Mouse (Mus musculus): ENCODE results near the gene Top1.
"Not testable (repeated sequence)": the region's sequence is repeated elsewhere in the genome, so short reads cannot be mapped to it uniquely, and the experiment has no call there.

The Top1 gene

DNA sequence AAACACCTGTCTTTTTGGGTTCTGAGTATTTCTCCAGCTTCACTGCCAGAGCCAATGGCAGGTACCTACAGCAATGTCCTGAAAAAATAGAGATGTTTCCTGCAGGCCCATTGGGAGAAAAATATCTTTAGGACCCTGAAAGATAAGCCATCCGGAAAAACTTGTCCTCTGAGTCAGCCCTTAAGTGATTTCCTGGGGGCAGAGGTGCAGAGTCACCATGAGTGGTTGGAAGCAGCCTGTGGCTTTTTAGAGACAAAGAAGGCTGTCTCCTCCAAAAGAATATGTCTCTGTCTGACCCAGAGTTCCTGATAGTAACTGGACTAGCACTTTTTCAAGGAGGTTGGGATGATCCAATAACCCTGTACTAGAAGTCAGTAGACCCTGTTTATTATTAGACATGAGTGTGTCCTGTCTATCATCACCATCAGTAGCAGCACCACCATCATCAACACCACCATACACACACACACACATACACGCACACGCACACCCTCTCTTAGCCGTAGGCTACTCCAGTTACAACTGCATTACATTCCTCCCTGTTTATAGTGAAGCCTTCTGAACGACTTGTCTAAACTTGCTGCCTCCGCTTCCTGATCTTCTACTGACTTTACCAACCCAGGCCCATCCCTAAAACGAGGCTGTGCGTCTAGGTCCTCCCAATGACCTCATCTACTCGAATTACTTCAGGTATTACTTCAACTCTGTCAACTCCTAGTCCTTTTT, 14.7 kb upstream of the Top1 start:
- DNase-seq: no peak

DNA sequence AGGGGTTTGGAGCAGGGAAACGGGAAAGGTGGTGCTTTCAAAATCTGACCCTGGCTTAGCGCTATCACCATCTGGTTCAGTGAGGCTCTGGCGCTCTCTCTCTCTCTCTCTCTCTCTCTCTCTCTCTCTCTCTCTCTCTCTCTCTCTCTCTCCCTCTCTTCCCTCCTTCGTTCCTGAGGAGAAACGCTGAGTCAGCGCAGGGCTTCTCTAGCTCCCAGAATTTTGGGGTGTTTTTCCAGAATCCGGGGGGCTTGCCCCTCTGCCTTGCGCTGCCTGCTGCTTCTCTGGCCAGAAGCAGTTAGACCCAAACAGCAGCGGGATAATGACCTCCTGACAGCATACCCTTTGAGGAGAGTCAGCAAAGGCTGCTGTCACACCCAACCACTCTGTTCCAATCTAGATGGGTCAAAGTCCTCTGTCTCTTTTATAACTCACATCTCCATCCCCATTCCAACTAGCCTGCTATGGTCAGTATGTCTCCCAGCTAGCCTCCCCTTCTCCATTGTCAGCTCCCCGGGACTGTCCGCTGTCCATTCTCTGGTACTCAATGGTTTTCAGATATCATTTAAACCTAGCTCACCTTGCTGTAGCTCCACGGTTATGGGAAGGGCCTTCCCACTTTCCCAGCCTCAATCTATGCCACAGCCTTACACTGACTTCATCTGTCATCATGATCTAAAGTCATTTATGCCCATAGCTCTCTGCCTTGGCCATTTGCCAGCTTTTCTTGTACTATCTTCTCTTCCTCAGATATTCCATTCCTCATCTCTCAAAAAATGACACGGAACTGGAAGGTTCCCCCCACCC, 5.6 kb upstream of the Top1 start:
- DNase-seq: no peak

DNA sequence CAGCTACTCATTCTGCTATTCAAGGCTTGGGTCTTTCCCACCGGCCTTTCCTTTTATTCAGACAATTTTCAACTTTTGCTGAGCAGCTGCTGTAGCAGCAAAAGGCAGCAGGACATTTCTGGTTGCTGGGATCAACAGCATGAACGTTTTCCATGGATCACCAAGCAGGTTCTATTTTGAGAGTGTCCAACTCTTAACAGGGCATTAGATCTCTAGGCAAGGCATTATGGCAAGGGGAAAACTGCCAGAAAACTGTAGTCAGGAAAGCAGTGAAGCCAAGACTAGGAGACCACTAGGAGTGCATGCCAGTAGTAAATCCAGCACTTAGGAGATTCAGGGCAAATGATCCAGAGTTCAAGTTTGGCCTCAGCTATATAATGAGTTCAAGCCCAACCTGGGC, 4.5 kb upstream of the Top1 start:
- DNase-seq: peak in 1 of 2 experiments; percentile 33

DNA sequence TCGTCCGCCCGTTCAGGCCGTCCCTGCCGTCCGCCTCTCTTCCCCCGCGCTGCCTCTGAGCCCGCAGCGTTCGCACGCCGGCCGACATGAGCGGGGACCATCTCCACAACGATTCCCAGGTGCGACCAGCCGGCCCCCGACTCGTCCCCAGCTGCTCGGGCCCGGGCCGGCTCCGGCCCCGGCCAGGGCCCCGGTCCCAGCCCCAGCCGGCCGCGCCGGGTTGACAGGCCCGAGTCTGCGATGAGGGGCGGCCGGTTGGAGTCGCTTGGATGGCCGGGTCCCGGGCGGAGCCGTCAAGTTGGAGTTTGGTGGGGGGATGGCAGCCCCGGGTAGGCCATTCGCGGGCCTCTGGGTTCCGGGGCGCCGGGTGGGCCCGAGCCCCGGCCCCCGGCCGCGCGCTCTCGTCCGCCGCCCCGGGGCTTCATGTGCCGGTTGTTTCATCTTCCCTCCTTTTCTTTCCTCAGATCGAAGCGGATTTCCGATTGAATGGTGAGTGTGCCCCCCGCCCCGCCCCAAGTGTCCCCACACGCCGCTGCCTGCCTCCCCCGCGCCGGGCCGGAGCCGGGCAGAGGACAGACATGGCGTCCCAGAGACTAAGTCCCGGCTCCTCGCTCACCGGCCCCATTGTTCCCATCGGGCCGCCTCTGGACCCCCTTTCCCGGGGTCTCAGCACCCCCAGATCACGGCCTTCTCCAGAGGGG, 606 bp downstream of the Top1 start:
- DNase-seq: peak in 1 of 2 experiments; percentile 37

DNA sequence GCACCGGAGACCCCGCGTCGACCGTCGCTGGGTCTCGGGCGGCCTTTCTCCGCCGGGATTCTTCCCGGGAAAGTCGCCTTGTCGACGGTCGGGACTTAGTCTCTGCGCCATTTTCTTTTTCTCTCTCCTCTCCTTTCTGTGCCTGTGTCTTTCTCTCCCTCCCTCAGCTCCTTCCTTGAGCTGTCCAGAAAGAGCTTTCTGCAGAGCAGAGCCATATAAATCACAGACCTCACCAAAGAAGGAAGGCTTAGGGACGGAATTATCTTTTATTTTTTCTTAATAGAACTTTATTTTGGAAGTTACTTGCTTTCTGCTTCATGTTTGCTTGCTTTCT, 1.1 kb downstream of the Top1 start:
- DNase-seq: peak in 1 of 2 experiments; percentile 21

- DNase-seq: no peak
Observed at GRCm38 (mm10) chr2:160648097-160648496, 2.4 kb downstream of the Top1 start.

- DNase-seq: no peak
Observed at GRCm38 (mm10) chr2:160649072-160649471, 3.4 kb downstream of the Top1 start.

DNA sequence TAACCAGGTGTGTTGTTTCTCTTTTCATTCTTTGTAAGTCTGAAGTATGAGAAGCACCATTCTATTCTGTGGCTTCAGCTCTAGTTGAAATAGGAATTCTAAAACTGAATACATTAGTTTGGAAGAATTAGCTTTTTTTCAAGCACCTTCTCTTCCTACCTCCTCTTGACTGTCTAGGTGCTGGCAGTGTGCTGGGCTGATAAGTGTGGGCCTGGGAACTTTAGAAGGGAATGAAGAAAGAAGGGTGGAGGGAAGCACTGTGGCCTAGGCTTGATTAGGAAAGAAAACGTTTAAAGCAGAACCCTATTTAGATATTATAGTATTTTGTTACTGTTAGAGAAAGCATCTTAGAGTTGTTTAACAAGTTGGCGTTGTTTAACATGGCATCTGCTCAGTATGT, 5.5 kb downstream of the Top1 start:
- no peak for DNase-seq

DNA sequence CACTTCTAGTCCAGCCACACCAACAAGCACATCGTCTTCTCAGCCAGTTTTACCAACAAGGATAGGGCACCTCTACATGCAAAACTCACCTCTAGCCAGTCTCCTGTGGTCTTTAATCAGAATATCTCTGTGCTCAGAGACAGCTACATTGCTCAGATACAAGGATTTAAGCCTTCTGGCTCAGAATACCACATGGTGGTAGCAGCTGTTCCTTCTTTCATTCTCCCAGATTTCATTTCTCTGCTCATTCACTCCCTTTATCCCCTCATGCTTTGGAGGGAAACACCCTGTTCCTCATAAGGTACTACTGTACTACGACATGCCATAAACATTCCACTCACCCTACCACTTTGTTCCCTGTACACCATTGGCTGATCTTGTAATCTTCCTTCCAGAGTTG, 7.5 kb downstream of the Top1 start:
- DNase-seq: no peak

- no peak for DNase-seq
Observed at GRCm38 (mm10) chr2:160655561-160655960, 9.9 kb downstream of the Top1 start.

GRCm38 (mm10) chr2:160656234-160656633, 10.5 kb downstream of the Top1 start:
- no peak for DNase-seq

- no peak for DNase-seq
Observed at GRCm38 (mm10) chr2:160657801-160658442, 12.2 kb downstream of the Top1 start.

GRCm38 (mm10) chr2:160658811-160659210, 13.1 kb downstream of the Top1 start:
- no peak for DNase-seq

GRCm38 (mm10) chr2:160664421-160664820, 18.7 kb downstream of the Top1 start:
- DNase-seq: no peak

GRCm38 (mm10) chr2:160664986-160665385, 19.3 kb downstream of the Top1 start:
- not testable (repeated sequence) for DNase-seq

GRCm38 (mm10) chr2:160667259-160667658, 21.6 kb downstream of the Top1 start:
- no peak for DNase-seq

GRCm38 (mm10) chr2:160700271-160700670, 54.6 kb downstream of the Top1 start:
- DNase-seq: peak; percentile 23 to 32

DNA sequence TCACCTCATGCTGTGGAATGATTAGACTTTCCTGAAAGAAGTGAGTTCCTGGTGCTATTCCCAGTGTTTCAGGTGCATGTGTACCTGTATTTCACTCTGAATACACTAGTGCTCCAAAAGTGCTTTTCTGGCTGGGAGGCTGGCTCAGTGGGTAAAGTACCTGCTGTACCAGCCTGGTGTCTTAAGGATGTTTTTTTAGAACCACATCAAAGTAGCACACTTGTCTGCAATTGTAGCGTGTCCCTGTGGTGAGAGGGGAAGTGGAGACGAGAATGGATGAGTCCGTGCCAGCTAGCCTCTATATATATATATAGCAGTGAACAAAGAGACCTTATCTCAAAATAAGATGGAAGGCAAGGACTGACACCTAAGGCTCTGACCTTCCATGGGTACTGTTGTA, 55.9 kb downstream of the Top1 start:
- no peak for DNase-seq

DNA sequence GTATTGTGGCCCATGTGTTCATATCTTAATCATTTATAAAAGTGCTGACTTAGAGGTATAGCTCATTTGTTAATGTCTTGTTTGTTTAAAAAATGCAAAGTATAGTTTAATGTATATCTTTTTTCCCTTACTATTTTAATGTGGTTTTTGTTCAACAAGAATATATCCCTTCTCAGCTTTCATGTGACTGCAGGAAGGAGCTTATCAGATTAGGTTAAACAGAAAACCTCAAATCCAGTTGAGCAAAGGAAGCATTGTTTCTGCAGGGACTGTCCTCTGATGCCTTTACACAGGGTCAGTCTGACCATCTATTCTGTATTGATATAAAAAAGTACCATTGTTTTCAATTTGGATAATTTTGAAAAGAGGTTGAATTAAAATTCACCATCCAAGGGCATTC, 57.1 kb downstream of the Top1 start:
- no peak for DNase-seq

GRCm38 (mm10) chr2:160707673-160708072, 62.0 kb downstream of the Top1 start:
- no peak for DNase-seq

GRCm38 (mm10) chr2:160715463-160716030, 69.9 kb downstream of the Top1 start:
- no peak for DNase-seq

DNA sequence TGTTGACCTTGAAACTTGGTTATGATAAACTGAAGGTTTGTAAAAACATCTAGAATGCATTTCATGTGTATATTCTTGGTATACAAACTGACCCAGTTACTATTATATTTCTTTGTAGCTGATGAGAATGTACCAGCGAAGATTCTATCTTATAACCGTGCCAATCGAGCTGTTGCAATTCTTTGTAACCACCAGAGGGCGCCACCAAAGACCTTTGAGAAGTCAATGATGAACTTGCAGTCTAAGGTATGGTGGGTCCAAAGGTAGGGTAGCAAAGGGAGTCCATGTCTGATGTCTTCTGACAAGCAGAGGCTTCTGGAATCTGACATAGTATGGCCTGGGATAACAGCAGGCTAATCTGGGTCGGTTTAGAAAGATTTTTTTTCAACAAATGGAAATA, 71.6 kb downstream of the Top1 start:
- DNase-seq: peak in 1 of 2 experiments; percentile 55

DNA sequence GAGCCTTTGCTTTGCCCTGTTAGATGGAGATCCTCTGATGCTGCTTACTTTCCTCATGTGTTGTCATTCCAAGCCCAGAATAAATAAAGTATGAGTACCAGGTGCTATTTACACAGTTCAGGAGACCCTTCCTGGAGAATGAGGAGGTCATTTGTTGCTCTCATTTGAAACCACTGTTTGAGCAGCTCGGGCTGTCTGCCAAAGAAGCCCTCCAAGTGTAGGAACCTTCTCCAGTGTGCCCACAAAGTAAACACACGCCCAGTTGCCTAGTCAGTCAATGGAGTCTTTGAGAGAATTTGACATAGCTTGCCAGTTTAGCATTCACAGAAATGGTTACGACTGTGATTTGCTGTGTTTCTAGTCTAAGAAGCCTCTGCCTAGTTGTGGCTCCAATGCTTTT, 73.1 kb downstream of the Top1 start:
- no peak for DNase-seq

Data from kidney, adult 8-10 months (tissue).